Mouse (Mus musculus) gonadal fat pad, adult 2 months (tissue): ENCODE measurements around the gene Plin1. TPM values are rescaled to one million over a fixed set of nuclear protein-coding genes. Genes with fewer than 3 reads are reported as not detected.
A peak's percentile ranks its signal among the peaks of the same experiment; 100 is the strongest.

Experiments
- DNase-seq: peaks from one replicate; pipeline ENCODE4 v3.0.0-alpha.2; 2012; ENCODE audit warnings: low read depth
- polyA plus RNA-seq: library from polyadenylated mRNA; depleted of rRNA; stranded (reverse); fragments of >200 nt; gene quantifications from 2 replicates; pipeline ENCODE4 v1.2.3, GENCODE M21; 2012; rRNA removed

Plin1 gene
- 1,005 and 1,059 TPM in 2 replicates for polyA plus RNA-seq

- DNase-seq, result no peak
Observed at GRCm38 (mm10) chr7:79732622-79733021, at the start of gene Plin1. Plin1 (minus strand) TSS chr7:79732903.

GRCm38 (mm10) chr7:79782516-79782855, 49.8 kb upstream of the Plin1 start:
- DNase-seq, result no peak

- no peak for DNase-seq
Observed at GRCm38 (mm10) chr7:79781826-79782515, 49.3 kb upstream of the Plin1 start.

GRCm38 (mm10) chr7:79780647-79781626, 48.2 kb upstream of the Plin1 start:
- DNase-seq, result no peak

GRCm38 (mm10) chr7:79771561-79772512, 39.1 kb upstream of the Plin1 start:
- DNase-seq, result no peak

GRCm38 (mm10) chr7:79769664-79770063, 37.0 kb upstream of the Plin1 start:
- no peak for DNase-seq

- DNase-seq, result no peak
Observed at GRCm38 (mm10) chr7:79765991-79766390, 33.3 kb upstream of the Plin1 start.

- DNase-seq, result no peak
Observed at GRCm38 (mm10) chr7:79762106-79762505, 29.4 kb upstream of the Plin1 start.

- no peak for DNase-seq
Observed at GRCm38 (mm10) chr7:79761124-79761876, 28.6 kb upstream of the Plin1 start.

- no peak for DNase-seq
Observed at GRCm38 (mm10) chr7:79759766-79760165, 27.1 kb upstream of the Plin1 start.

GRCm38 (mm10) chr7:79758176-79758575, 25.5 kb upstream of the Plin1 start:
- DNase-seq, result no peak

GRCm38 (mm10) chr7:79756334-79756733, 23.6 kb upstream of the Plin1 start:
- no peak for DNase-seq

GRCm38 (mm10) chr7:79749511-79749910, 16.8 kb upstream of the Plin1 start:
- peak; percentile 96 for DNase-seq

- DNase-seq, result no peak
Observed at GRCm38 (mm10) chr7:79747659-79748058, 15.0 kb upstream of the Plin1 start.

GRCm38 (mm10) chr7:79744585-79744984, 11.9 kb upstream of the Plin1 start:
- DNase-seq, result no peak

GRCm38 (mm10) chr7:79744051-79744450, 11.3 kb upstream of the Plin1 start:
- DNase-seq, result no peak

GRCm38 (mm10) chr7:79742659-79743536, 10.2 kb upstream of the Plin1 start, which contains the start of the genes Pex11a and Wdr93:
Pex11a (minus strand) TSS chr7:79743131.
Wdr93 (plus strand) TSS chr7:79743163.
- no peak for DNase-seq

GRCm38 (mm10) chr7:79742277-79742658, 9.6 kb upstream of the Plin1 start:
- DNase-seq, result no peak

GRCm38 (mm10) chr7:79740279-79740678, 7.6 kb upstream of the Plin1 start:
- no peak for DNase-seq

GRCm38 (mm10) chr7:79738913-79739312, 6.2 kb upstream of the Plin1 start:
- DNase-seq, result peak; percentile 74
